Mouse (Mus musculus): ENCODE measurements around the gene Serhl.

Gene Serhl

GRCm38 (mm10) chr15:83129530-83130231 lies 40.4 kb downstream of the Serhl start:
- no peak for DNase-seq

GRCm38 (mm10) chr15:83134671-83135070 lies 45.4 kb downstream of the Serhl start:
- no peak for DNase-seq

GRCm38 (mm10) chr15:83135654-83136053 lies 46.3 kb downstream of the Serhl start:
- DNase-seq: no peak

- no peak for DNase-seq
Observed at GRCm38 (mm10) chr15:83142861-83143260, 53.6 kb downstream of the Serhl start.

- DNase-seq: no peak
Observed at GRCm38 (mm10) chr15:83145541-83145940, 56.2 kb downstream of the Serhl start.

- no peak for DNase-seq
Observed at GRCm38 (mm10) chr15:83148395-83148794, 59.1 kb downstream of the Serhl start.

GRCm38 (mm10) chr15:83148801-83149195 lies 59.5 kb downstream of the Serhl start:
- DNase-seq: no peak

GRCm38 (mm10) chr15:83149196-83150072 lies 60.1 kb downstream of the Serhl start, which contains the start of gene Poldip3:
Gene Poldip3, minus strand, starts transcription at chr15:83149384.
- DNase-seq: peak; percentile 97

GRCm38 (mm10) chr15:83150073-83150442 lies 60.8 kb downstream of the Serhl start:
- DNase-seq: peak; percentile 25

GRCm38 (mm10) chr15:83150694-83151093 lies 61.4 kb downstream of the Serhl start:
- DNase-seq: no peak

GRCm38 (mm10) chr15:83154309-83154708 lies 65.0 kb downstream of the Serhl start:
- no peak for DNase-seq

GRCm38 (mm10) chr15:83155672-83156419 lies 66.5 kb downstream of the Serhl start:
- peak; percentile 47 for DNase-seq

- DNase-seq: peak; percentile 59
Observed at GRCm38 (mm10) chr15:83156929-83157666, 67.8 kb downstream of the Serhl start.

- no peak for DNase-seq
Observed at GRCm38 (mm10) chr15:83157667-83158064, 68.4 kb downstream of the Serhl start.

GRCm38 (mm10) chr15:83158587-83159160 lies 69.4 kb downstream of the Serhl start:
- no peak for DNase-seq

GRCm38 (mm10) chr15:83159823-83160222 lies 70.5 kb downstream of the Serhl start:
- DNase-seq: no peak

GRCm38 (mm10) chr15:83160561-83160960 lies 71.3 kb downstream of the Serhl start:
- DNase-seq: no peak

GRCm38 (mm10) chr15:83161062-83161748 lies 71.9 kb downstream of the Serhl start:
- no peak for DNase-seq

- no peak for DNase-seq
Observed at GRCm38 (mm10) chr15:83162001-83162400, 72.7 kb downstream of the Serhl start.

GRCm38 (mm10) chr15:83162818-83163485 lies 73.6 kb downstream of the Serhl start:
- DNase-seq: peak; percentile 57

- DNase-seq: peak; percentile 39
Observed at GRCm38 (mm10) chr15:83164971-83165471, 75.7 kb downstream of the Serhl start.
